Mouse (Mus musculus): ENCODE measurements at regions not wholly inside any gene's neighbourhood (a gene's known extent, or its start where the extent isn't known, plus 50 kb on each side); places are given as distances from the start of the nearest gene placed in this dataset.
"Not testable (repeated sequence)": the region's sequence is repeated elsewhere in the genome, so short reads cannot be mapped to it uniquely, and the experiment has no call there.

DNA sequence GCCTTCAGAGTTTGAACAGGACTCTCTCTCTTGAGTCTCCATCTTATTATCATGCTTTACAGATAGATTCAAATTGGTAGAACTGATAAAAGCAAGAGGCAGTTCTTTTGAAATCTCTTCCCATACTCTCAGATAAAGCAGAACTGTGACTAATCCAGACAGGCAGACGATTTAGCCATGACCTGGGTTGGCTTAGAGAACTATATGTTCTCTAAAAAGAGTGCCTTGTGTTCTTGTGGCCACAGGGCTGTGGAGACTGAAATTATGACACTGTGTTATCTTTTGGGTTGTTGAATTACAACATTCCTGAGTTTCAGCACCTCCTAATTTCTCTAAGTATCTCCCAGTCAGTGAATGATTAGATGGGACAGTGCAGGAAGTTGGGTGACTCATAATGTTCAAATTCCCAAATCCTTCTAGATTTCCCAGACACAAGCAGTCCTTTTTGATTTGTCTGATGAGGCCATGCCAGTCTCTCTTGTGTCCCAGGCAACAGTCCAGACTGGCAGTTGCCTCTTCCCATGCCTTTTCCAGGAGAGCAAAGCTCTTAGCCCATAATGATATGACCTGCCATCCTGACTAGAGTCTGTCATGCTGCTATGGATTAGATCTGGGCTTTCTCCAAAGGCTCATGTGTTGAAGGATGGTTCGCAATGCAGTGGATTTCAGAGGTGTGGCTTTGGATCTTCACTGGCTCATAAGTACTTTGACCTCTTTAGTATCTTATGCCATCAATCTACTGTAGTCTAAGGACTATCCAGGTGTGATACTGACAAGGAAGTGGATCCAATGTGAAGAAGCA, 66.4 kb upstream of the Tbl1xr1 start:
- no peaks in the 10 kb centered on the region for H3K36me3 ChIP-seq (ENCODE audit: control insufficient read depth, insufficient read depth, low read length)
- WGBS, result 82% methylated on average over 2 of the region's 2 CpGs
- no peak for DNase-seq (ENCODE audit: low read depth in 1 of 2, low spot score in 2 of 2)
- H3K27me3 ChIP-seq (ENCODE audit: control insufficient read depth, insufficient read depth, low read length), result no peaks in the 10 kb centered on the region
- no peaks in the 10 kb centered on the region for H3K4me1 ChIP-seq (ENCODE audit: control insufficient read depth, insufficient read depth, insufficient read length)
- TF ChIP-seq CTCF (IDR thresholded peaks at IDR 0.05; ENCODE audit: extremely low read depth, insufficient read depth, insufficient read length, insufficient replicate concordance), result no peak
- TF ChIP-seq POLR2A (IDR thresholded peaks at IDR 0.05; ENCODE audit: low read depth, low read length), result no peak
- no peak overlapping the region for H3K27ac ChIP-seq (ENCODE audit: insufficient read depth, low read length)
- no peak overlapping the region for H3K4me3 ChIP-seq (ENCODE audit: extremely low read depth, insufficient read depth, insufficient read length)

DNA sequence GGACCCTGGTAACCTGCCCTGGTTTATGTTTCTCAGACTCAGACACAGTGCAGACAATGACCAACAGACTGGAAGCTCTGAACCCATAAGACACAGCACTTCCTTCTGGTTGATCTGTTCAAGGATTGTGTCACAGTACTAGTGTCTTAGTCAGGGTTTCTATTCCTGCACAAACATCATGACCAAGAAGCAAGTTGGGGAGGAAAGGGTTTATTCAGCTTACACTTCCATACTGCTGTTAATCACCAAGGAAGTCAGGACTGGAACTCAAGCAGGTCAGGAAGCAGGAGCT, 65.8 kb upstream of the Tbl1xr1 start:
- not testable (repeated sequence) for H3K27me3 ChIP-seq (ENCODE audit: control insufficient read depth, insufficient read depth, low read length); H3K4me3 ChIP-seq (ENCODE audit: extremely low read depth, insufficient read depth, insufficient read length); H3K4me1 ChIP-seq (ENCODE audit: control insufficient read depth, insufficient read depth, insufficient read length); DNase-seq (ENCODE audit: low read depth in 1 of 2, low spot score in 2 of 2); H3K36me3 ChIP-seq (ENCODE audit: control insufficient read depth, insufficient read depth, low read length); H3K27ac ChIP-seq (ENCODE audit: insufficient read depth, low read length)

DNA sequence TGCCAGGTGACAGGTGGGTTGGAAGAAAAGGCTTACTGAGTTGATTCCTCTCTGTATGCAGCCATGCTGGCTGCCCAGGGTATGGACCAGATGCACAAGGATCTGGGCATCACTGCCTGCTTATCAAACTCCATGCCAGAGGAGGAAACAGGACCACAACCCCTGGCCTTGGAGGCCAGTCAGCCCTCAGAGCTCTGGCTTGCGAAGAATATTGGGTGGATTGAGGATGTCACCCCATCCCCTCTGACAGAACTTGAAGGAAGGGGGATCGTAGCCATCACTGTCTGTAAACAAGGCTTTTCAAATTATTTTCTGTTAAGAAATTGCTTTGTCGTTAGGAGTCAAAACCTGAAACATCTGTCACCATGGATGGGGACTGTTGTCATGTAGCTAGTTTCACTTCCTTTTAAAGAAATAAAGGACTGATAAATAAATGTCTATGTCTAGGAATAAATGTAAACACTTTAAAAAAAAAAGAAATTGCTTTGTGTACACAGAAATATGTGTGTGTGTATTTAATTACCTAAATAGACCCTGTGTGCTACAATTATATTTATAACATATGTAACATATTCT, 55.0 kb upstream of the Tbl1xr1 start:
- H3K36me3 ChIP-seq (ENCODE audit: control insufficient read depth, insufficient read depth, low read length), result no peaks in the 10 kb centered on the region
- 34% methylated on average over 3 of the region's 3 CpGs for WGBS
- H3K4me3 ChIP-seq (ENCODE audit: extremely low read depth, insufficient read depth, insufficient read length), result no peak overlapping the region
- no peak for DNase-seq (ENCODE audit: low read depth in 1 of 2, low spot score in 2 of 2)
- no peak for TF ChIP-seq CTCF (IDR thresholded peaks at IDR 0.05; ENCODE audit: extremely low read depth, insufficient read depth, insufficient read length, insufficient replicate concordance)
- no peak for TF ChIP-seq POLR2A (IDR thresholded peaks at IDR 0.05; ENCODE audit: low read depth, low read length)
- H3K27me3 ChIP-seq (ENCODE audit: control insufficient read depth, insufficient read depth, low read length), result no peaks in the 10 kb centered on the region
- H3K27ac ChIP-seq (ENCODE audit: insufficient read depth, low read length), result no peak overlapping the region
- H3K4me1 ChIP-seq (ENCODE audit: control insufficient read depth, insufficient read depth, insufficient read length), result peaks cover 11% of the 10 kb centered on the region; the same call in 1 of the 2 replicates

DNA sequence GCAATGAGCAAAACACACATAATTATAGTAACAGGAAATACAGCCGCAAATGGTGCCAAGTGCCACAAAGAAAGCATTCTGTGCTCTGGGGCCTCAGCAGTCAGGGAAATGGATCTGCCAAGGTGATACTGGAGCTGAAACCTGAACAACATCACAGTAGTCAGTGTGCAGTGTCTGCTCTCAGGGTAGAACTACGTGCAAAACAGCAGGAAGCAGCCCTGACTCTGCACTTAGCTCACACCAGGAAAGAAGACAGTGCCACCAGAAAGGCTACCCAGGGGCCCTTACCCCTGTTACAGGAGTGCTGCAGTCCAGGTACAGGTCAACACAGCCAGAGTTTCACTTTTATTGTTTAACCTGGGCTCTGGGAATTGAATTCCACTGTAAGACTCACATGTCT, 54.0 kb upstream of the Tbl1xr1 start:
- H3K27me3 ChIP-seq (ENCODE audit: control insufficient read depth, insufficient read depth, low read length), result no peaks in the 10 kb centered on the region

DNA sequence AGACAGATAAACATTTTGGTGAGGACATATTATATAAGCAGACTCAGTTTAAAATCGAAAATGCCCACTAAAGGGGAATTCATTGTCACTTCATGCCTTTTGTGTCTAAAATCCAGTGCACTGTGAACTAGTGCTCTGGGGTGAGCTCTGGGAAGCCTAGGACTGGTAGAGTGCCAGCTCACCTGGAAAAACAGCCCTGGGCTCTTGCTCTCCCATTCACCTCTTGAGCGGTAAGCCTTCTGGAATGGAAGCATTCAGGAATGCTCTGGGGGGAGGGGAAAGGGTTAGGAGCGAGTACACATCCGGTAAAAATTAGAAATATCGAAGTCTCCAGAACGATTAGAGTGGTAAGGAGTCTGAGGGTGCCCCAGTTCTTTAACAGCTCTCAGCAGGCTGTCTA, 53.4 kb upstream of the Tbl1xr1 start:
- H3K27ac ChIP-seq (ENCODE audit: insufficient read depth, low read length), result no peak overlapping the region
- H3K4me3 ChIP-seq (ENCODE audit: extremely low read depth, insufficient read depth, insufficient read length), result no peak overlapping the region
- H3K36me3 ChIP-seq (ENCODE audit: control insufficient read depth, insufficient read depth, low read length), result no peaks in the 10 kb centered on the region
- no peak for DNase-seq (ENCODE audit: low read depth in 1 of 2, low spot score in 2 of 2)
- 82% methylated on average over 6 of the region's 6 CpGs for WGBS
- no peak for TF ChIP-seq CTCF (IDR thresholded peaks at IDR 0.05; ENCODE audit: extremely low read depth, insufficient read depth, insufficient read length, insufficient replicate concordance)
- no peak for TF ChIP-seq POLR2A (IDR thresholded peaks at IDR 0.05; ENCODE audit: low read depth, low read length)
- H3K4me1 ChIP-seq (ENCODE audit: control insufficient read depth, insufficient read depth, insufficient read length), result peaks cover 11% of the 10 kb centered on the region; the same call in 1 of the 2 replicates
- H3K27me3 ChIP-seq (ENCODE audit: control insufficient read depth, insufficient read depth, low read length), result no peaks in the 10 kb centered on the region

More for the DNA sequence above, 54.0 kb upstream of the Tbl1xr1 start:
- Histone ChIP-seq H3K4me1 (ENCODE audit: control insufficient read depth, insufficient read depth, insufficient read length) (peaks cover 11% of the 10 kb centered on the region; the same call in 1 of the 2 replicates), H3K4me3 (ENCODE audit: extremely low read depth, insufficient read depth, insufficient read length) (no peak overlapping the region), H3K36me3 (ENCODE audit: control insufficient read depth, insufficient read depth, low read length) (no peaks in the 10 kb centered on the region), H3K27ac (ENCODE audit: insufficient read depth, low read length) (peak overlapping the region; percentile 16)
- DNase-seq (ENCODE audit: low read depth in 1 of 2, low spot score in 2 of 2), result peak in 1 of 2 experiments; percentile 7
- no peak for TF ChIP-seq CTCF (IDR thresholded peaks at IDR 0.05; ENCODE audit: extremely low read depth, insufficient read depth, insufficient read length, insufficient replicate concordance)
- 12% methylated on average over 2 of the region's 2 CpGs for WGBS

DNA sequence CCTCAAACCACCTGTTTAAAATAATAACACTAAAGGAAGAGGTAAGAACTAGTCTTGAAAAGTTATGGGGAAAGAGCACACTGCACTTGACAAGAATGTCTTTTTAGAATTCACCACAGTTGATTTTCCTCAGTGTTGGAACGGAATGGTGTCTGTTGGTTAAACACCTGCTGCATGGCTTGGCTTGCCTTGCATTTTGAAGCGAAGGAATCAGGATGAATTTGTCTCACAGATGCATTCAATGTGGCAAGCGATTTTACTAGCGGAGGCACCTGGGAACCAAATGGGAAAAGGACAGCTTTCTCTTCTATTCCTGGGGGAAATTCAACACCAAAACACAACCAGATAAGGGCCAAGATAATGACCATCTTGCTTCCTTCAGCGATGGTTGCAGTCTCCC, 52.9 kb upstream of the Tbl1xr1 start:
- 80% methylated on average over 5 of the region's 5 CpGs for WGBS
- no peak for DNase-seq (ENCODE audit: low read depth in 1 of 2, low spot score in 2 of 2)
- Histone ChIP-seq H3K4me3 (ENCODE audit: extremely low read depth, insufficient read depth, insufficient read length) (no peak overlapping the region), H3K4me1 (ENCODE audit: control insufficient read depth, insufficient read depth, insufficient read length) (peaks cover 11% of the 10 kb centered on the region; the same call in 1 of the 2 replicates), H3K36me3 (ENCODE audit: control insufficient read depth, insufficient read depth, low read length) (no peaks in the 10 kb centered on the region), H3K27ac (ENCODE audit: insufficient read depth, low read length) (no peak overlapping the region), H3K27me3 (ENCODE audit: control insufficient read depth, insufficient read depth, low read length) (no peaks in the 10 kb centered on the region)
- TF ChIP-seq CTCF (IDR thresholded peaks at IDR 0.05; ENCODE audit: extremely low read depth, insufficient read depth, insufficient read length, insufficient replicate concordance) (no peak), POLR2A (IDR thresholded peaks at IDR 0.05; ENCODE audit: low read depth, low read length) (no peak)

DNA sequence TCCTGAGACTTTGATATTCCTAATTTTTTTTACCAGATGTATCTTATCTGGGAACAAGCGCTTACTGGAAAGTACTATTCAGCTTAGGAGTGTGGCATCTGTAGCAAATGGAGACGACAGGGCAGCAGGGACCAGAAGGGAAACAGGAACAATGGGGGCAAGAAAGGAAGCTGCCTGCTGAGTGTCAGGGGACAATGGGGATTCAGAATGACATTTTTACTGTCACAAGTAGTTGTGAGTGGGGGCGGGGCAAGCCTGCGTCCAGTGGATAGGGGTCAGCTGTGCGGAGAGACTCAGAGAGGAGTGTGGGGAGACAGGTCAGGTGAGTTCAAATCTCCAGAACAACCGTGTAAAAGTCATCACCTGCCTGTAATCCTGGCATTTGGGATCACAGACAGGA, 52.3 kb upstream of the Tbl1xr1 start:
- H3K27ac ChIP-seq (ENCODE audit: insufficient read depth, low read length), result no peak overlapping the region
- H3K4me3 ChIP-seq (ENCODE audit: extremely low read depth, insufficient read depth, insufficient read length), result no peak overlapping the region
- H3K27me3 ChIP-seq (ENCODE audit: control insufficient read depth, insufficient read depth, low read length), result no peaks in the 10 kb centered on the region
- no peaks in the 10 kb centered on the region for H3K36me3 ChIP-seq (ENCODE audit: control insufficient read depth, insufficient read depth, low read length)
- DNase-seq (ENCODE audit: low read depth in 1 of 2, low spot score in 2 of 2), result no peak
- peaks cover 11% of the 10 kb centered on the region; the same call in 1 of the 2 replicates for H3K4me1 ChIP-seq (ENCODE audit: control insufficient read depth, insufficient read depth, insufficient read length)
- 61% methylated on average over 6 of the region's 6 CpGs for WGBS
- no peak for TF ChIP-seq CTCF (IDR thresholded peaks at IDR 0.05; ENCODE audit: extremely low read depth, insufficient read depth, insufficient read length, insufficient replicate concordance)
- no peak for TF ChIP-seq POLR2A (IDR thresholded peaks at IDR 0.05; ENCODE audit: low read depth, low read length)

Measured in spleen, adult 2 months (tissue).